Mouse (Mus musculus) lung, postnatal 0 days (tissue): ENCODE data around the gene Arhgap29. TPM values are rescaled to one million over a fixed set of nuclear protein-coding genes. Genes with fewer than 3 reads are reported as not detected.
A peak's percentile ranks its signal among the peaks of the same experiment; 100 is the strongest.

Experiments
- ATAC-seq: fragments of 200-750 bp; cut with Nextera tagmentation; 2 replicates; pipeline ENCODE4 v1.8.0; 2017; ENCODE audit warnings: moderate library complexity
- DNase-seq: peaks from one replicate; pipeline ENCODE4 v3.0.0-alpha.2; 2016; ENCODE audit warnings: low spot score
- H3K27ac ChIP-seq: fragments of 300-500 bp; sonication (generic); 2 replicates; pipeline ENCODE4 v1.5.1; 2014; ENCODE audit warnings: antibody characterized with exemption, mild to moderate bottlenecking, low read length, mixed read lengths
- H3K27me3 ChIP-seq: fragments of 300-500 bp; sonication (generic); replicated peaks from 2 replicates; pipeline ENCODE4 v1.6.1; 2014; ENCODE audit warnings: low read length, mixed read lengths; ENCODE audit not compliant: insufficient read depth
- H3K36me3 ChIP-seq: fragments of 300-500 bp; sonication (generic); 2 replicates; pipeline ENCODE4 v1.6.1; 2014; ENCODE audit warnings: low read length, mixed read lengths; ENCODE audit not compliant: insufficient read depth
- H3K4me1 ChIP-seq: fragments of 300-500 bp; sonication (generic); 2 replicates; pipeline ENCODE4 v1.6.1; 2014; ENCODE audit warnings: antibody characterized with exemption, low read depth, low read length, mixed read lengths; ENCODE audit not compliant: insufficient read depth
- H3K4me2 ChIP-seq: fragments of 300-500 bp; sonication (generic); replicated peaks from 2 replicates; pipeline ENCODE4 v1.6.1; 2014; ENCODE audit warnings: low read depth, mild to moderate bottlenecking, low read length, moderate library complexity, mixed read lengths
- H3K4me3 ChIP-seq: fragments of 300-500 bp; sonication (generic); 2 replicates; pipeline ENCODE4 v1.5.1; 2014; ENCODE audit warnings: low read depth, low read length
- H3K9ac ChIP-seq: fragments of 300-500 bp; sonication (generic); replicated peaks from 2 replicates; pipeline ENCODE4 v1.6.1; 2014; ENCODE audit warnings: low read depth, mild to moderate bottlenecking
- H3K9me3 ChIP-seq: fragments of 300-500 bp; sonication (generic); 2 replicates; pipeline ENCODE4 v1.6.1; 2016; ENCODE audit warnings: low read length, mixed read lengths
- CTCF ChIP-seq: IDR thresholded peaks from 2 replicates; pipeline ENCODE4 v1.5.1; 2016; ENCODE audit warnings: antibody characterized with exemption, mild to moderate bottlenecking
- EP300 ChIP-seq: IDR thresholded peaks from 2 replicates; pipeline ENCODE4 v1.6.1; 2016; ENCODE audit warnings: antibody characterized with exemption, mild to moderate bottlenecking, control low read depth
- WGBS: fragments of 180-500 bp; shearing (Covaris S2); extraction: QIAGEN DNeasy Blood & Tissue Kit; methylation state at CpG from one replicate; pipeline ENCODE4 v1.1.7; 2014; 5-methylcytosine and 5-hydroxymethylcytosine counted together
- polyA plus RNA-seq: library from polyadenylated mRNA; unstranded; fragments of >200 nt; fragmentation: Nextera tagmentation; extraction: Ambion mirVana; gene quantifications from 2 replicates; pipeline ENCODE4 v1.2.1, GENCODE M21; 2015

The Arhgap29 gene
- polyA plus RNA-seq, 1 experiment from 2014 or later: 56.8 TPM

DNA sequence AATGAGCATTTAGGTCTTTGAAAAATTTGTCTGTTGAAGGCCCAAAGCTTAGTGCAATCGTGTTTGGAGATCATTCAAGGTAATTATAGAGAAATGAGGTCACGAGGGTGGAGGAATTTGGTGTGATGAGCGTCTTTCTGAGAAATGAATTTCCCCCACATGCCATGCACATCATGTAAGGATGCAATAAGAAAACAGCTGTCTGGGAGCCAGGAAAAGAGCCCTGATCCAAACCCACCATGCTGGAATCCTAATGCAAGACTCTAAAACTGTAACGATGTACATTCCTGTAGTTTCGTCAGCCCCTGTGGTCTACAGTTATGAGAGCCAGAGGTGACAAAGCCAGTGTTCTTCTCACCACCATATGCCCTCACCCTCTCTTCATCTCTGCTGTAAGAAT lies 32.4 kb upstream of the Arhgap29 start:
- WGBS: 67% methylated on average over 5 of the region's 5 CpGs

GRCm38 (mm10) chr3:121920769-121921168 lies 31.6 kb upstream of the Arhgap29 start:
- 62% methylated on average over 3 of the region's 3 CpGs for WGBS
- Histone ChIP-seq H3K4me2 (no peak overlapping the region), H3K9ac (no peak overlapping the region), H3K27me3 (no peaks in the 10 kb centered on the region), H3K4me3 (no peak overlapping the region), H3K9me3 (no peaks in the 10 kb centered on the region), H3K27ac (no peak overlapping the region), H3K36me3 (no peaks in the 10 kb centered on the region), H3K4me1 (no peaks in the 10 kb centered on the region)
- ATAC-seq (peak; percentile 12; the same call in 1 of the 2 replicates), DNase-seq (no peak)
- TF ChIP-seq CTCF: no peak
- TF ChIP-seq EP300: no peak

More for the DNA sequence above, 32.4 kb upstream of the Arhgap29 start:
- DNase-seq: peak; percentile 58
- Histone ChIP-seq H3K27me3 (no peaks in the 10 kb centered on the region), H3K9ac (no peak overlapping the region), H3K4me2 (no peak overlapping the region), H3K4me1 (no peaks in the 10 kb centered on the region), H3K9me3 (no peaks in the 10 kb centered on the region), H3K27ac (no peak overlapping the region), H3K36me3 (no peaks in the 10 kb centered on the region), H3K4me3 (no peak overlapping the region)
- peak; percentile 34 for ATAC-seq
- TF ChIP-seq EP300: 0 out of 2 replicates have a peak, but pooled peaks have one; percentile 32
- no peak for TF ChIP-seq CTCF

GRCm38 (mm10) chr3:121924768-121925486 lies 27.4 kb upstream of the Arhgap29 start:
- Histone ChIP-seq H3K27ac (no peak overlapping the region), H3K36me3 (no peaks in the 10 kb centered on the region), H3K9ac (no peak overlapping the region), H3K4me3 (no peak overlapping the region), H3K27me3 (no peaks in the 10 kb centered on the region), H3K4me2 (no peak overlapping the region), H3K9me3 (no peaks in the 10 kb centered on the region), H3K4me1 (no peaks in the 10 kb centered on the region)
- ATAC-seq (no peak), DNase-seq (no peak)
- WGBS: 40% methylated on average over 11 of the region's 11 CpGs
- no peak for TF ChIP-seq CTCF
- TF ChIP-seq EP300: 0 out of 2 replicates have a peak, but pooled peaks have one; percentile 18

DNA sequence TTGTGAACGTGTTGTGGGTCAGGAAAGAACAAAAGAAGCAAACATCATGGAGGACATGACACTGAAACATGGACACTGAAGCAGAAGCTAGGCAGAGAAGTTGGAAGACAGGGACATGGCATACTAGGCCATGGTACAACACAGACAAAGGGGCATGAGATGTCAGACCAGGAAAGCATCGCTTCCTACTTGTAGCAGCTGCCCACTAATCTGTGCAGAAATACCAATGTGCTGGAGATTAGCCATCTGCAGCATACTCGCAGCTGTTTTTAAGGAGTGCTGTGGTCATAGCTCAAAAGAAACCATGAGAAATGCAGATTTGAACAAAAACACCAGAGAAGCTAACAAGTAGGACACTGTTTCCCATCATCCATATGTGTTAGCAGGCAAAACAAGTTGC lies 24.7 kb upstream of the Arhgap29 start:
- Histone ChIP-seq H3K4me3 (no peak overlapping the region), H3K4me1 (no peaks in the 10 kb centered on the region), H3K27ac (no peak overlapping the region), H3K4me2 (no peak overlapping the region), H3K27me3 (no peaks in the 10 kb centered on the region), H3K9me3 (no peaks in the 10 kb centered on the region), H3K36me3 (no peaks in the 10 kb centered on the region), H3K9ac (no peak overlapping the region)
- ATAC-seq: no peak
- no peak for TF ChIP-seq EP300
- TF ChIP-seq CTCF: no peak
- WGBS: 82% methylated on average over 3 of the region's 3 CpGs
- DNase-seq: no peak

DNA sequence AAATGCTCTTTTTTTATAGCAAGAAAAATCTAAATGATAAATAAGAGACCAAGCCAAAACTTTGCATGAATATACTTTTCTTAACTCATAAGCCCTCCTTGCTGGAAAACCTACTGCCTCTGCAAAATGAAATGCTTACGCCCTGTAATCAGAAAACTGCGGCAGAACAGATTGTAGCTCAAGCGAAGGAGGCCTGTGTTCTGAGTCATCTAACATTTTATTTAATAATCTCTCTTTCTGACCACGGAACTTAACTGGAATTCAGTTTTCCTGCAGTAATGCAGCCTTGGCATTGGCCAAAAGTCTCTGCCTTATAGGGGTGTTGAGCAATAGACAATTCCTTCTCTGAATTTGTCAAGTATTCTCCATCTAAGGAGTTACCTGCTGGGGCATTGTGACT lies 19.5 kb upstream of the Arhgap29 start:
- no peak for ATAC-seq
- DNase-seq: no peak

GRCm38 (mm10) chr3:121936241-121936640 lies 16.1 kb upstream of the Arhgap29 start:
- Histone ChIP-seq H3K27ac (no peak overlapping the region), H3K27me3 (no peaks in the 10 kb centered on the region), H3K4me2 (no peak overlapping the region), H3K9me3 (no peaks in the 10 kb centered on the region), H3K9ac (no peak overlapping the region), H3K36me3 (no peaks in the 10 kb centered on the region), H3K4me3 (no peak overlapping the region), H3K4me1 (0 out of 2 replicates have a peak, but pooled peaks cover 6% of the 10 kb centered on the region)
- TF ChIP-seq EP300 (peak; percentile 43; the same call in 1 of the 2 replicates), CTCF (no peak)
- DNase-seq: peak; percentile 44
- WGBS: 24% methylated on average over 2 of the region's 2 CpGs
- peak; percentile 64 for ATAC-seq

More for the DNA sequence above, 19.5 kb upstream of the Arhgap29 start:
- Histone ChIP-seq H3K4me3 (no peak overlapping the region), H3K4me2 (no peak overlapping the region), H3K9me3 (no peaks in the 10 kb centered on the region), H3K9ac (no peak overlapping the region), H3K4me1 (0 out of 2 replicates have a peak, but pooled peaks cover 6% of the 10 kb centered on the region), H3K36me3 (no peaks in the 10 kb centered on the region), H3K27me3 (no peaks in the 10 kb centered on the region), H3K27ac (no peak overlapping the region)
- WGBS: 69% methylated on average over 4 of the region's 4 CpGs
- TF ChIP-seq CTCF (no peak), EP300 (no peak)
